Mouse (Mus musculus) stomach, adult 2 months (tissue): ENCODE results near the gene Ctse. TPM values are rescaled to one million over a fixed set of nuclear protein-coding genes. Genes with fewer than 3 reads are reported as not detected.

Source experiments
- polyA plus RNA-seq: library from polyadenylated mRNA; depleted of rRNA; stranded (reverse); fragments of >200 nt; gene quantifications from 2 replicates; pipeline ENCODE4 v1.2.3, GENCODE M21; 2012; rRNA removed

Gene Ctse
- polyA plus RNA-seq, result 751 and 829 TPM in 2 replicates

DNA sequence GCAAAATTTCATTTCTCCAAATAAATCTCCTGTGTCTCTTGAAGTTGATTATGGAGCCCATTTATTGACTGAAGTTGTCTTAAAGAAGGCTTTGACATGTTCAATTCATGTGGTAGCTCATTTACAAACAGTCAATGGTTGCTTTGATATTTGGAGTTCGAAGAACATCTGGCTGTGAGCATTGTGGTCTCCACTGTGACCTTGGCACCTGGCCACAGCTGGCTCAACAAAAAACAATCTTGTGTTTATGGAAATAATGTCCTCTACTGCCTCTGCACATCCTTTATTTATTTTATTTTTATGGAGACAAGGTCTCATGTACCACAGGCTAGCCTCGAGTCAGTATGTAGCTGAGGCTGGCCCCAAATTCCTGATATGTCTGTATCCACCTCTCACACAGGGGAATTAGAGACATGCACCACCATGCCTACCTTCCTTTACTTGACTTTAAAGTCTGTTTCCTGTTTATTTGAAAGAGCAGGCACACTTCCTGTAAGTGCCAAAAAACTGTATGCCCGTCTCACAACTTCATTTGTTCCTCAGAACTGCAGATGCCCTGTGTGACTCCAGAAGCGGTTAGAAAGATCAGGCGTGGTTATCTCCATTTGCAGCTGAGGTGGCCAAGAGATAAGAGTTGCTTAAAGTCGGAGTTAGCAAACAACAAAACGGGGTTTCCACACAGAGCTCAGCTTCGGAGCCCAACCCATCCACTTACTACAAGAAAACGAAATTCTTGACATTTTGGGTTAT lies at the start of gene Ctse:
Gene Ctse, plus strand, starts transcription at position 516 of the 750 bp plus-strand sequence.

DNA sequence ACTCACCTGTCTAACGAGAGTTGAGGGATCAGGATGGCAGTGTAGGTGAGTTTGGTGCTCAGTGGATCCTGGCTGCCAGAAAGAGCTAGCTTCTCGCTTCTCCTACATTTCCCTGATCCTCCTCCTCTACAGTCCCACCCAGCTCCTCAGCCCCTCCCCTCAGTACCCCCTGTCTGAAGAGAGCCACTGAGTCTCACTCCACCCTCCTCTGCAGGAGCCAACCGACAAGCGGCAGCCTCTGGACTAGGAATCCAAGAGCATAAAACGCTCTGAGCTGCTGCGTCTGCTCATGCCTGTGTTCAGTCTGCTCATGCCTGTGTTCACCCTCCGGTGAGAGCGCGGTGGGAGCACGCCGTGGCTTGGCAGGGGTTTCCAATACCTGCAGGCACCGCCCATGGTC lies 39.2 kb upstream of the Ctse start, which contains the start of gene Avpr1b:
Gene Avpr1b, plus strand, starts transcription at position 335 of the 400 bp plus-strand sequence.

DNA sequence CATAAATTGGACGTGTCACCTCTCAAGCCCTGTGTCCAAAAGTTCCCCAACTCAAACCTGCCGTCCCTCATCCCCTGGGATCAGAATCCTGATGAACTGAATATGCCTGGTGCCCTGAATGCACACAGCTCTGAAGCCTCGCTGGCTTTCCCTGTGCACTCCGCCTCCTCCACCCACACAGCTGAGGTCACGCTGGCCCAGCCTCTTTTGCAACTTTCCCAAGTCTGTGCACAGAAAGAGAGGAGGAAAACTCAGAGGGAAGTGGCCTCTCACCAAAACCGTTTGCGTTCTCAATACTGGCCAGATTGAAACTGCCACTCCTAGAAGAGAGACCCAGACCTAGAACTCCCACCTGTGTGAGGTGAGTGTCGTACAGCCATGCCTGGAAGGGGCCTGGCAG lies 50.4 kb downstream of the Ctse start, which contains the start of gene Rab7b:
Gene Rab7b, plus strand, starts transcription at position 221 of the 400 bp plus-strand sequence.

Other genes with a start within 250 kb of the Ctse start
- 4.8 and 7.1 TPM in 2 replicates for gene Srgap2, start 111.0 kb upstream of the Ctse start, polyA plus RNA-seq
- 0.05 TPM in 1 of 2 replicates, not detected in the other for gene Fam72a, start 110.4 kb upstream of the Ctse start, polyA plus RNA-seq
- 0.12 and 0.26 TPM in 2 replicates for gene Avpr1b, start 39.1 kb upstream of the Ctse start, polyA plus RNA-seq
- gene Rab7b, start 50.4 kb downstream of the Ctse start, polyA plus RNA-seq, result 1.4 and 2.0 TPM in 2 replicates
- 35.1 and 36.0 TPM in 2 replicates for gene Slc26a9, start 105.7 kb downstream of the Ctse start, polyA plus RNA-seq
- gene Pm20d1, start 159.1 kb downstream of the Ctse start, polyA plus RNA-seq, result 0.49 and 0.75 TPM in 2 replicates
- gene Slc41a1, start 189.2 kb downstream of the Ctse start, polyA plus RNA-seq, result 15.0 and 16.6 TPM in 2 replicates
- gene Rab29, start 228.9 kb downstream of the Ctse start, polyA plus RNA-seq, result 10.9 and 11.7 TPM in 2 replicates